Mouse (Mus musculus) cerebellum, adult 2 months (tissue): Measurements from ENCODE around the gene Omp. TPM values are rescaled to one million over a fixed set of nuclear protein-coding genes. Genes with fewer than 3 reads are reported as not detected.

Experiments
- DNase-seq, 2 experiments: peaks; one replicate each; pipeline ENCODE4 v3.0.0; 2021
- H3K27ac ChIP-seq: fragments of 200-500 bp; 2 replicates; pipeline ENCODE4 v1.5.1; 2012; ENCODE audit warnings: low read length, control low read depth, inconsistent platforms; ENCODE audit not compliant: insufficient read depth
- H3K27me3 ChIP-seq: fragments of 200-500 bp; 2 replicates; pipeline ENCODE4 v1.6.1; 2012; ENCODE audit warnings: inconsistent platforms, mild to moderate bottlenecking, low read length, moderate library complexity; ENCODE audit not compliant: control insufficient read depth, insufficient read depth
- H3K4me1 ChIP-seq: fragments of 200-500 bp; 2 replicates; pipeline ENCODE4 v1.6.1; 2011; ENCODE audit warnings: low read length; ENCODE audit not compliant: control insufficient read depth, insufficient read depth
- H3K4me3 ChIP-seq: fragments of 200-500 bp; replicated peaks from 2 replicates; pipeline ENCODE3; 2011; ENCODE audit warnings: mild to moderate bottlenecking, low read depth, low read length, control low read depth; ENCODE audit not compliant: insufficient read depth
- CTCF ChIP-seq: fragments of 200-500 bp; IDR thresholded peaks from 2 replicates; pipeline ENCODE4 v1.5.1; 2011; ENCODE audit warnings: low read depth, mild to moderate bottlenecking, control low read depth, low read length, moderate library complexity, borderline replicate concordance; ENCODE audit not compliant: insufficient read depth
- POLR2A ChIP-seq: fragments of 200-500 bp; IDR thresholded peaks from 2 replicates; pipeline ENCODE4 v1.6.1; 2011; ENCODE audit warnings: low read length, control low read depth, borderline replicate concordance; ENCODE audit not compliant: insufficient read depth
- WGBS: fragments of 180-500 bp; shearing (Covaris S2); methylation state at CpG from one replicate; pipeline ENCODE4 v1.1.7; 2018; 5-methylcytosine and 5-hydroxymethylcytosine counted together
- polyA plus RNA-seq: library from polyadenylated mRNA; depleted of rRNA; stranded (reverse); fragments of >200 nt; gene quantifications from 2 replicates; pipeline ENCODE4 v1.2.3, GENCODE M21; 2012; rRNA removed

Omp gene
- polyA plus RNA-seq, 1 experiment, result 0.57 TPM

GRCm38 (mm10) chr7:98103942-98104292, 41.4 kb downstream of the Omp start:
- Histone ChIP-seq H3K27me3 (no peaks in the 10 kb centered on the region), H3K27ac (0 out of 2 replicates have a peak overlapping the region, but pooled peaks have one; percentile 6), H3K4me3 (no peak overlapping the region), H3K4me1 (peaks cover 28% of the 10 kb centered on the region)
- no peak for DNase-seq
- TF ChIP-seq CTCF, result no peak
- no peak for TF ChIP-seq POLR2A
- 69% methylated on average over 5 of the region's 5 CpGs for WGBS

- WGBS, result 3% methylated on average over 26 of the region's 26 CpGs
- H3K4me1 ChIP-seq, result peaks cover 21% of the 10 kb centered on the region
- no peak for TF ChIP-seq POLR2A
- TF ChIP-seq CTCF, result peak; percentile 61
- H3K4me3 ChIP-seq, result peak overlapping the region; percentile 66
- peak overlapping the region; percentile 83 for H3K27ac ChIP-seq
- no peaks in the 10 kb centered on the region for H3K27me3 ChIP-seq
- DNase-seq, result peak; percentile 81 to 90
Measured at GRCm38 (mm10) chr7:98103002-98103941, 42.0 kb downstream of the Omp start.

DNA sequence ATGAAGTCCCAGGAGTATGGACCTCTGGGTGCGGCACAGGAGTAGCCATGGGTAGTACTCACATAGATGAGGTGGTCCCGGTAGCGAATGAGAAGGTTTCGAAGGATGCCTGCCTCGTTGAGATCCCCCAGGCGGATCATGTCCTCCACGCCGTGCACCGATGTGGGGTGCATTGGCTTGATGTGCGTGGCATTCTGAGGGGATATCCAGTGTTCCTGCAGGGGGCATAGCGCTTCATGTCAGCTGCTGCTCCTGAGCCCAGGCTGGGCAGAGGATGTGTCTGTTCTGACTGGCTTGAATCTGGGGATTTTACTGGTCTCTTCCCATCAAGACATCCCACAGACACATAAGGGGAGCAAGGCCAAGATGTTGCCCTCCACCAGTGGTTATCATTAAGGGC, 42.8 kb downstream of the Omp start:
- no peak overlapping the region for H3K27ac ChIP-seq
- TF ChIP-seq POLR2A (no peak), CTCF (no peak)
- no peak overlapping the region for H3K4me3 ChIP-seq

DNA sequence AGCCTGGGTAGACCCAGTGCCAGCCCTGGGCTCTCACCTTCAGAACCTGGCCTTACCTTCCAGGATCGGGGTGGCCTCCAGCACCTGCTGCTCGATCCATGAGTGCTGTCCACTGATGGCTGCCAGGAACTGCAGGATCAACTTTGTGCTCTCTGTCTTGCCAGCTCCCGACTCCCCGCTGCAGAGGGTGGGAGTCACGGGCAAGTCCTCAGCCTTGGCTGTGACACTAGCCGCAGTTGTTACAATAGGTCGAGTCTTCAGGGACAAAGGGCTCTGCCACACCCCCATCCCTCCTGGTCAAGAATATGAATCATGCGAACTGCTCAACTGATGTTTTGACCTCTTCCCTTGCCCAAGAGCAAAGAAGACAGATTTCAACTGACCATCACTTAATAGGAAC, 47.7 kb downstream of the Omp start:
- Histone ChIP-seq H3K27me3 (no peaks in the 10 kb centered on the region), H3K4me3 (no peak overlapping the region), H3K4me1 (peaks cover 3% of the 10 kb centered on the region; the same call in 1 of the 2 replicates), H3K27ac (no peak overlapping the region)
- 79% methylated on average over 8 of the region's 8 CpGs for WGBS
- no peak for TF ChIP-seq CTCF
- no peak for TF ChIP-seq POLR2A
- DNase-seq, result no peak

More for the DNA sequence above, 42.8 kb downstream of the Omp start:
- 93% methylated on average over 11 of the region's 11 CpGs for WGBS
- Histone ChIP-seq H3K27me3 (no peaks in the 10 kb centered on the region), H3K4me1 (peaks cover 14% of the 10 kb centered on the region; the same call in 1 of the 2 replicates)
- no peak for DNase-seq

- WGBS, result 98% methylated on average over 4 of the region's 4 CpGs
- no peak for DNase-seq
- Histone ChIP-seq H3K4me1 (no peaks in the 10 kb centered on the region), H3K27ac (no peak overlapping the region), H3K27me3 (no peaks in the 10 kb centered on the region), H3K4me3 (no peak overlapping the region)
- TF ChIP-seq POLR2A (no peak), CTCF (no peak)
Measured at GRCm38 (mm10) chr7:98095852-98096251, 49.5 kb downstream of the Omp start.

Other genes starting within 250 kb of the Omp start
- gene Gdpd4, start 225.5 kb downstream of the Omp start, polyA plus RNA-seq, result 0.08 and 0.17 TPM in 2 replicates
- 19.2 and 22.0 TPM in 2 replicates for gene Myo7a, start 26.0 kb downstream of the Omp start, polyA plus RNA-seq
- gene Capn5, start 32.8 kb upstream of the Omp start, polyA plus RNA-seq, result 20.9 and 21.9 TPM in 2 replicates
- gene B3gnt6, start 54.0 kb upstream of the Omp start, polyA plus RNA-seq, result 0.73 and 1.1 TPM in 2 replicates
- gene Acer3, start 175.7 kb upstream of the Omp start, polyA plus RNA-seq, result 11.5 and 11.8 TPM in 2 replicates
- 1.7 and 1.9 TPM in 2 replicates for gene Tsku, start 215.8 kb upstream of the Omp start, polyA plus RNA-seq